Mouse (Mus musculus): ENCODE measurements around the gene Lrfn4.

Gene Lrfn4

DNA sequence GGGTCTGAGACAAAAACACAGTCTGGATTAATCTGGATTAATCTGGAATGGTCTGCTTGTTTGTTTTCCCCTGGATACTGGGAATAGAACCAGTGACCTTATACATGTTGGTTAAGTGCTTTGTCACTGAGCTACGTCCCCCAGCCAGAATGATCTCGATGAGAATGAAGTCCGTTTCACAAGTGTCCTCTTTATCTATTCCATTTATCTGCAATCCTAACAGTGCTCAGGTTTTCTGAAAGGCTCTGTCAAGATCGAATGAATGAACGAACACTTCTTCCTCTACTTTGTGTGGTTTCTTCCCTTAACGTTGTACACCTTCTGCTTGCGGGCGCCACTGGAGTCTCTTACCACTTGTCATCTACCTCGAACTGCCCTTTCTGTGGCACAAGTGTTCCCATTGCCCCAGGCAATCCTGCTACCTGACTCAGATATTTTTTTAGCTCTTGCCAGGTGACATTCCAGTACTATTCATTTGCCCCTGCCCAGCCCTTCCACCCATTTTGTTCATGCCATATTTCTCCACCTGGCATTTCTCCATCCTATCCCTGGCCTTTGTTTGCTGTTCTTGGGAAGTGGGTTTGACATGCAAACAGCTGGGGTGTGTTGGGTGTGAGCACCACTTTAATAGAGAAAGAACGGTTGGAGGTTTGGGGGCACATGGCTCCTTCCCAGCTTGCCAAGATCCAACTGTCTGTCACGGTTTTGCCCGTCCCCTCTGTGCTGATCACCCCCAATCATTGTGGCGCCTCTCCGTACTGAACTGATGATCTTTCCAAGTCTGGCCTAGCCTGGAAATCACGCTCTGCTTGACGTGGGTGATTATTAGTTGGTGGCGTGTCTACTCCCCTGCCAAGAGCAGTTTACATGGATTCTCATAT, 45.9 kb downstream of the Lrfn4 start:
- no peak for ATAC-seq (ENCODE audit: low TSS enrichment)

- no peak for ATAC-seq (ENCODE audit: low TSS enrichment)
Observed at GRCm38 (mm10) chr19:4568832-4569231, 46.6 kb downstream of the Lrfn4 start.

- no peak for ATAC-seq (ENCODE audit: low TSS enrichment)
Observed at GRCm38 (mm10) chr19:4567665-4568064, 47.8 kb downstream of the Lrfn4 start.

- ATAC-seq (ENCODE audit: low TSS enrichment) = no peak
Observed at GRCm38 (mm10) chr19:4566880-4567279, 48.6 kb downstream of the Lrfn4 start.

GRCm38 (mm10) chr19:4565678-4566077, 49.8 kb downstream of the Lrfn4 start:
- ATAC-seq (ENCODE audit: low TSS enrichment) = no peak

Data from frontal cortex, adult (tissue).